Comparison of ENCODE assay signal across 10 mouse cellular contexts in the genomic region with DNA sequence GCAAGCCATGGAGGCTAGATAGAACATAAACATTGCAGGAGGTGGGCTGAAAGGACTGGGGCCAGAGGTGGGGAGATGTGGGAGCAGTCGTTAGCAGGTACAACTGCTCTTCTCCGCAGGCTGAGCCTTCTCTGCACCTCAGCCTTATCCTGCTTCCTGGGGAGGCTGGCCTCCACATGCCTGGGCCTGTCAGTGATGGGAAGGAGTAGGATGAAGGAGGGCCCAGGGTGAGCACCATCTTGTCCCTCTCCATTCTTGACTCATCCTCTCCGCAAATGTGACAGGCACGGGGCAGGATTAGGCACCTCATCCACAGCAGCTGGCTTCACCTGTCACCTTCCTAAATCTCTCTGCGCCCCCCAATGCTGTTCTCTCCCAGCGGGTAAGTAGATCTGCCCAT. TPM values are rescaled to one million over a fixed set of nuclear protein-coding genes. Genes with fewer than 3 reads are reported as not detected.
DNase-seq lines count a peak whose midpoint lies in the region; ATAC-seq and TF ChIP-seq lines count a peak whose summit lies in the region.
"Had no signal": no experiment of that assay in that cellular context is flagged by ENCODE, and none has a peak within 500 bp of the region (broad histone marks: within the 10 kb centered on the region; RNA-seq: fewer than 3 reads in every experiment).

A gene (plus strand): TSS at position 266 of the 400 bp plus-strand sequence.

- no peak for DNase-seq in kidney, postnatal 0 days (ENCODE audit: low spot score)
- no peak for DNase-seq in kidney, postnatal 14 days
- DNase-seq in embryonic facial prominence, embryonic 14.5 days (ENCODE audit: low spot score), result no peak
- no peak for DNase-seq in hindbrain, postnatal 0 days (ENCODE audit: low spot score)
- no peak for DNase-seq in midbrain, postnatal 0 days (ENCODE audit: low spot score)
- no peak for DNase-seq in cerebellum, adult 11 months
- no peak for DNase-seq in left cerebral cortex, adult 18-20 months (ENCODE audit: low spot score in 2 of 2)
- no peak for DNase-seq in B cell, adult 2 months

- 0 out of 2 replicates have a peak, but pooled peaks cover 10% of the 10 kb centered on the region for H3K27me3 ChIP-seq in kidney, postnatal 0 days (ENCODE audit: insufficient read depth, low read length)
- H3K27me3 ChIP-seq in embryonic facial prominence, embryonic 14.5 days (replicated peaks; ENCODE audit: control insufficient read depth, insufficient read depth, low read length), result peaks cover 24% of the 10 kb centered on the region
- peaks cover 6% of the 10 kb centered on the region for H3K27me3 ChIP-seq in hindbrain, postnatal 0 days (ENCODE audit: insufficient read depth, low read length)
- H3K27me3 ChIP-seq in midbrain, postnatal 0 days (ENCODE audit: insufficient read depth, low read length), result peaks cover 15% of the 10 kb centered on the region; the same call in 1 of the 2 replicates
- H3K27me3 ChIP-seq: Patski had no signal

- peaks cover 21% of the 10 kb centered on the region for H3K4me1 ChIP-seq in kidney, postnatal 0 days (replicated peaks; ENCODE audit: insufficient read depth, low read length)
- peaks cover 9% of the 10 kb centered on the region; the same call in 1 of the 2 replicates for H3K4me1 ChIP-seq in embryonic facial prominence, embryonic 14.5 days (ENCODE audit: control insufficient read depth, insufficient read depth, low read length)
- peaks cover 7% of the 10 kb centered on the region; the same call in 1 of the 2 replicates for H3K4me1 ChIP-seq in hindbrain, postnatal 0 days (ENCODE audit: insufficient read depth, low read length)
- H3K4me1 ChIP-seq in midbrain, postnatal 0 days (ENCODE audit: insufficient read depth, low read length), result peaks cover 10% of the 10 kb centered on the region; the same call in 1 of the 2 replicates

- H3K4me2 ChIP-seq in kidney, postnatal 0 days (ENCODE audit: low read length), result peak within 1 kb of the TSS; percentile 81
- peak within 1 kb of the TSS; percentile 95 for H3K4me2 ChIP-seq in embryonic facial prominence, embryonic 14.5 days (ENCODE audit: low read depth, low read length)
- peak within 1 kb of the TSS; percentile 86 for H3K4me2 ChIP-seq in hindbrain, postnatal 0 days (ENCODE audit: low read depth, low read length)
- H3K4me2 ChIP-seq in midbrain, postnatal 0 days (ENCODE audit: low read depth, low read length, poor library complexity, severe bottlenecking), result peak within 1 kb of the TSS; percentile 58

- peak within 1 kb of the TSS; percentile 39 for H3K4me3 ChIP-seq in kidney, postnatal 0 days (replicated peaks; ENCODE audit: low read depth, low read length)
- H3K4me3 ChIP-seq in embryonic facial prominence, embryonic 14.5 days (ENCODE audit: low read depth, low read length), result peak within 1 kb of the TSS; percentile 55
- H3K4me3 ChIP-seq in hindbrain, postnatal 0 days (ENCODE audit: low read length), result peak within 1 kb of the TSS; percentile 47
- H3K4me3 ChIP-seq in midbrain, postnatal 0 days (ENCODE audit: low read depth, low read length), result peak within 1 kb of the TSS; percentile 44

- 89% methylated on average over 6 of the region's 6 CpGs for WGBS in kidney, postnatal 0 days
- WGBS in embryonic facial prominence, embryonic 14.5 days, result 78% methylated on average over 6 of the region's 6 CpGs
- 82% methylated on average over 6 of the region's 6 CpGs for WGBS in hindbrain, postnatal 0 days
- 83% methylated on average over 6 of the region's 6 CpGs for WGBS in midbrain, postnatal 0 days

- TF ChIP-seq CTCF in kidney, postnatal 0 days (IDR thresholded peaks at IDR 0.05; ENCODE audit: low read depth), result no peak
- TF ChIP-seq CTCF in hindbrain, postnatal 0 days (IDR thresholded peaks at IDR 0.05; ENCODE audit: low read depth), result no peak
- TF ChIP-seq CTCF in midbrain, postnatal 0 days (IDR thresholded peaks at IDR 0.05), result no peak

- no peaks in the 10 kb centered on the region for H3K9me3 ChIP-seq in kidney, postnatal 0 days (replicated peaks; ENCODE audit: low read length)
- H3K9me3 ChIP-seq in embryonic facial prominence, embryonic 14.5 days (ENCODE audit: control insufficient read depth, low read length), result no peaks in the 10 kb centered on the region
- H3K9me3 ChIP-seq in hindbrain, postnatal 0 days (ENCODE audit: low read length), result no peaks in the 10 kb centered on the region
- H3K9me3 ChIP-seq in midbrain, postnatal 0 days (ENCODE audit: low read length), result no peaks in the 10 kb centered on the region

- H3K36me3 ChIP-seq in kidney, postnatal 0 days (ENCODE audit: insufficient read depth, low read length), result no peaks in the 10 kb centered on the region
- H3K36me3 ChIP-seq in embryonic facial prominence, embryonic 14.5 days (ENCODE audit: control insufficient read depth, insufficient read depth, low read length), result peaks cover 8% of the 10 kb centered on the region
- H3K36me3 ChIP-seq in hindbrain, postnatal 0 days (ENCODE audit: insufficient read depth, low read length), result no peaks in the 10 kb centered on the region
- H3K36me3 ChIP-seq in midbrain, postnatal 0 days (ENCODE audit: insufficient read depth, low read length), result peaks cover under 1% of the 10 kb centered on the region; the same call in 1 of the 2 replicates

- H3K9ac ChIP-seq in kidney, postnatal 0 days (ENCODE audit: low read depth, low read length), result peak within 1 kb of the TSS; percentile 58
- peak within 1 kb of the TSS; percentile 76 for H3K9ac ChIP-seq in embryonic facial prominence, embryonic 14.5 days (ENCODE audit: low read depth, low read length)
- peak within 1 kb of the TSS; percentile 65 for H3K9ac ChIP-seq in hindbrain, postnatal 0 days (replicated peaks; ENCODE audit: low read length)
- peak within 1 kb of the TSS; percentile 77 for H3K9ac ChIP-seq in midbrain, postnatal 0 days (replicated peaks; ENCODE audit: low read length, poor library complexity, severe bottlenecking)

- no peak within 1 kb of the TSS for H3K27ac ChIP-seq in kidney, postnatal 0 days
- peak within 1 kb of the TSS; percentile 40; the same call in 1 of the 2 replicates for H3K27ac ChIP-seq in embryonic facial prominence, embryonic 14.5 days (replicated peaks; ENCODE audit: low read depth, low read length)
- H3K27ac ChIP-seq in hindbrain, postnatal 0 days, result peak within 1 kb of the TSS; percentile 65
- H3K27ac ChIP-seq in midbrain, postnatal 0 days (ENCODE audit: low read depth, low read length), result peak within 1 kb of the TSS; percentile 71

- ATAC-seq in kidney, postnatal 0 days (replicated peaks; ENCODE audit: low FRiP score, low read depth), result no peak
- no peak for ATAC-seq in embryonic facial prominence, embryonic 14.5 days (ENCODE audit: low read depth)
- no peak for ATAC-seq in hindbrain, postnatal 0 days
- no peak for ATAC-seq in midbrain, postnatal 0 days (ENCODE audit: low FRiP score)
- ATAC-seq: Patski had no signal

RNA-seq across cellular contexts. Expression of the gene that starts here (rescaled TPM):
- polyA plus RNA-seq in kidney, postnatal 0 days (2015; fragmentation: Nextera tagmentation; extraction: Ambion mirVana), result 0.68 and 0.75 TPM in 2 replicates
- 0.47 and 0.51 TPM in 2 replicates for polyA plus RNA-seq in embryonic facial prominence, embryonic 14.5 days (2014; fragmentation: Nextera tagmentation; extraction: Ambion mirVana)
- total RNA-seq in hindbrain, postnatal 0 days (2014; rRNA removed), result 0.16 and 0.32 TPM in 2 replicates
- 0.69 and 0.78 TPM in 2 replicates for polyA plus RNA-seq in hindbrain, postnatal 0 days (2015; fragmentation: Nextera tagmentation; extraction: Ambion mirVana)
- total RNA-seq in midbrain, postnatal 0 days (2014; rRNA removed), result 0.38 and 1.6 TPM in 2 replicates
- polyA plus RNA-seq in midbrain, postnatal 0 days (2015; fragmentation: Nextera tagmentation; extraction: Ambion mirVana), result 0.43 and 0.60 TPM in 2 replicates
- under 1 TPM; 0.26 to 0.52 TPM for total RNA-seq in left cerebral cortex, adult 18-20 months (2021)
- polyA plus RNA-seq: macrophage, Patski had no signal
